Mouse (Mus musculus) heart, embryonic 13.5 days (tissue): ENCODE measurements around the gene Vps8. TPM values are rescaled to one million over a fixed set of nuclear protein-coding genes. Genes with fewer than 3 reads are reported as not detected.
A peak's percentile ranks its signal among the peaks of the same experiment; 100 is the strongest.

Experiments
- ATAC-seq: fragments of 200-750 bp; cut with Nextera tagmentation; 2 replicates; pipeline ENCODE4 v1.8.0; 2017; ENCODE audit warnings: moderate TSS enrichment; ENCODE audit not compliant: insufficient number of reproducible peaks, low FRiP score, low TSS enrichment; ENCODE audit errors: extremely low read depth
- H3K27ac ChIP-seq: fragments of 300-500 bp; sonication (generic); replicated peaks from 2 replicates; pipeline ENCODE4 v1.5.1; 2015; ENCODE audit warnings: moderate library complexity, mild to moderate bottlenecking, inconsistent platforms
- H3K27me3 ChIP-seq: fragments of 300-500 bp; sonication (generic); replicated peaks from 2 replicates; pipeline ENCODE4 v1.6.1; 2015; ENCODE audit warnings: mild to moderate bottlenecking, inconsistent platforms
- H3K36me3 ChIP-seq: fragments of 300-500 bp; sonication (generic); 2 replicates; pipeline ENCODE4 v1.6.1; 2015; ENCODE audit warnings: mild to moderate bottlenecking, inconsistent platforms
- H3K4me1 ChIP-seq: fragments of 300-500 bp; sonication (generic); 2 replicates; pipeline ENCODE4 v1.6.1; 2015; ENCODE audit warnings: inconsistent platforms
- H3K4me2 ChIP-seq: fragments of 300-500 bp; sonication (generic); 2 replicates; pipeline ENCODE4 v1.6.1; 2015; ENCODE audit warnings: inconsistent platforms, mild to moderate bottlenecking, moderate library complexity
- H3K4me3 ChIP-seq: fragments of 300-500 bp; sonication (generic); 2 replicates; pipeline ENCODE4 v1.5.1; 2015; ENCODE audit warnings: moderate library complexity, mild to moderate bottlenecking, inconsistent platforms
- H3K9ac ChIP-seq: fragments of 300-500 bp; sonication (generic); 2 replicates; pipeline ENCODE4 v1.6.1; 2015; ENCODE audit warnings: inconsistent platforms, mild to moderate bottlenecking, moderate library complexity
- H3K9me3 ChIP-seq: fragments of 300-500 bp; sonication (generic); 2 replicates; pipeline ENCODE4 v1.6.1; 2016; ENCODE audit warnings: inconsistent platforms
- WGBS: fragments of 180-500 bp; shearing (Covaris S2); methylation state at CpG from one replicate; pipeline ENCODE4 v1.1.7; 2015; ENCODE audit warnings: mixed read lengths; 5-methylcytosine and 5-hydroxymethylcytosine counted together
- polyA plus RNA-seq: library from polyadenylated mRNA; unstranded; fragments of >200 nt; fragmentation: Nextera tagmentation; extraction: Ambion mirVana; gene quantifications from 2 replicates; pipeline ENCODE4 v1.2.1, GENCODE M21; 2015

The Vps8 gene
- polyA plus RNA-seq, 1 experiment from 2014 or later = 18.9 TPM

DNA sequence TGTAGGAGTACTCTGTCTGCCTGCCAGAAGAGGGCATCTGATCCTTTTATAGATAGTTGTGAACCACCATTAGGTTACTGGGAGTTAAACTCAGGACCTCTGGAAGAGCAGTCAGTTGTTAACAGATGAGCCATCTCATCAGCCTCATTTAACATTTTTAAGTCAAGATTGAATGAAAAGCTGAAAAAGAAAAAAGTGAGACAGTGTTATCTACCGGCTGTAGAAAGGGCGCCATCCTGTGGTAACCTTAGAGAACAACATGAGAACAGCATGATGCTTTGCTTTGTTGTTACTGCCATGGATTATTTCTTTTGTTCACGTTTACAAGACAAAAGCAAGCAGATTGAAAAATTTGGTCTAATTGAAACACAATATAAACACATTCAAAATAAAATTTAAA lies 10.6 kb downstream of the Vps8 start:
- 40% methylated on average over 3 of the region's 3 CpGs for whole genome bisulfite sequencing

DNA sequence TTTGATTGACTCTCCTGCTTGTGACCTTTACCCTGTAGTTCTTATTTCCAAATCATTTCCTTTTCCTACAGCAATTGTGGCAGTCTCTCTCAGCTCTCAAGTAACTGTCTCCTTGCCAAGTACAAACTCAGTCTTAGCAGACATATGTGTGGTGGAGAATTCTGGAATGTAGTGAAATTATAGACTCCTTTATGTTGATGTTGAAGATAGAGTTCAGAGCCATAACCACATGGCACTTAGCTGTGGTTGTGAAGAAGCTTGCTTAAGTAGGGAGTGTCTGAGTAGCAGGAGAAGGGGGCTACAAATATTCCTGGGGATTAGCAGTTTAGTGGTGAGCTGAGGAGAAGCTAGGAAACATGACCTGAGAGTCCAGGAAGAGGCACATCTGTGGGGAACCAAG lies 18.1 kb downstream of the Vps8 start:
- H3K4me3 ChIP-seq = no peak overlapping the region
- H3K9ac ChIP-seq = no peak overlapping the region
- peaks cover 53% of the 10 kb centered on the region for H3K36me3 ChIP-seq
- no peaks in the 10 kb centered on the region for H3K9me3 ChIP-seq
- H3K4me1 ChIP-seq = peaks cover 13% of the 10 kb centered on the region
- no peak overlapping the region for H3K4me2 ChIP-seq
- H3K27me3 ChIP-seq = no peaks in the 10 kb centered on the region
- H3K27ac ChIP-seq = no peak overlapping the region
- no peak for ATAC-seq

More for the DNA sequence above, 10.6 kb downstream of the Vps8 start:
- Histone ChIP-seq H3K9me3 (peaks cover 4% of the 10 kb centered on the region; the same call in 1 of the 2 replicates), H3K4me1 (no peaks in the 10 kb centered on the region), H3K4me3 (no peak overlapping the region), H3K27ac (no peak overlapping the region), H3K27me3 (no peaks in the 10 kb centered on the region), H3K36me3 (peaks cover 35% of the 10 kb centered on the region), H3K4me2 (no peak overlapping the region), H3K9ac (no peak overlapping the region)
- ATAC-seq = no peak

DNA sequence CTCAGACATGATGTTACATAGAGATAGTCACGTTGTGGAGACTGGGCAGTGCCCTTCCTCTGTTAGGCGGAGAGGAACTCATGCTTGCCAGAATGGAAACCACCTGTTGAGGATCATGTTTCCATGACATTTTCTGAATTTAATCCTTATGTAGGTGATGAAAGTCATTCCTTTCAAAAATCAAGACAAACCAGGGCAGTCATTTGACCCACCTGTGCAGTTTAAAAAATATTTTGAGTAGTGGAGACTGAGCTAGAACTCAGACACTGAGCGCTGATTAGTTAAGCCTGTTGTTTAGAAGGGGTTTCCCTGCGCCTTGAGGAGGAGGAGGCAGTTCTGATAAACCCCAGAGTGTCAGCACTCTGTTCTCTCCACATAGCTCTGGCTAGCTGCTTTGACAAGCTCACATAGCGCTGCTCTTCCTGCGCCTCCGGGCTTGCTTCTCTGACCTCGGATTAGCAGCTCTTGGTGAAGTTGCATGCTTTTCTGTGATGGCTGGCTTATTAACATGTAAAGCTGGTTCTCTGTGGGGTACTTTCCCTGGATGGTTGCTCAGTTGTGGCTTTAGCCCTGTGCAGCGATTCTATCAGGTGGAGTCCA lies 22.2 kb downstream of the Vps8 start:
- no peaks in the 10 kb centered on the region for H3K9me3 ChIP-seq
- no peak overlapping the region for H3K4me3 ChIP-seq
- H3K27ac ChIP-seq = no peak overlapping the region
- H3K27me3 ChIP-seq = no peaks in the 10 kb centered on the region
- H3K9ac ChIP-seq = no peak overlapping the region
- no peak overlapping the region for H3K4me2 ChIP-seq
- H3K36me3 ChIP-seq = peaks cover 25% of the 10 kb centered on the region
- 30% methylated on average over 9 of the region's 9 CpGs for WGBS
- ATAC-seq = no peak
- peaks cover 44% of the 10 kb centered on the region for H3K4me1 ChIP-seq

DNA sequence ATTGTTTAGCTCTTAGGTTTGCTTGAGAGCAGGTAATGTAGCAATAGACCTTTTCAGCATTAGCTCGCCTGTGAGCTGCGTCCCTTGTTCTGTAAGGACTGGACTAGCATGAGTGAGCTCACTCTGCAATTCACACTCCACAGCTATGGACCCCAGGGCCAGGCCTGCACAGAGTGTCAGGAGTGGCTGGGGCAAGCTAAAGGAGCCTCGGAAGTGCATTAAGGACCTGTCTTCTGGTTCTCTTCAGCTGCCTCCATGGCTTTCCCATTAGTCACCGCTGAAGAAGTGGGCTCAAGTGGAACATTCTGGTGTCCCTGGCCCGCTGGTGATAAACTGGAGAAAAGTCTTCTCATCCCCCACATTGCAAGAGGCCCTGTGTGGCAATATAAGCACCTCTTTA lies 24.5 kb downstream of the Vps8 start:
- Histone ChIP-seq H3K9ac (no peak overlapping the region), H3K4me3 (no peak overlapping the region), H3K4me1 (peaks cover 61% of the 10 kb centered on the region), H3K9me3 (no peaks in the 10 kb centered on the region), H3K27me3 (no peaks in the 10 kb centered on the region), H3K36me3 (peaks cover 22% of the 10 kb centered on the region), H3K27ac (0 out of 2 replicates have a peak overlapping the region, but pooled peaks have one; percentile 8), H3K4me2 (peak overlapping the region; percentile 18; the same call in 1 of the 2 replicates)
- WGBS = 45% methylated on average over 5 of the region's 5 CpGs
- no peak for ATAC-seq

DNA sequence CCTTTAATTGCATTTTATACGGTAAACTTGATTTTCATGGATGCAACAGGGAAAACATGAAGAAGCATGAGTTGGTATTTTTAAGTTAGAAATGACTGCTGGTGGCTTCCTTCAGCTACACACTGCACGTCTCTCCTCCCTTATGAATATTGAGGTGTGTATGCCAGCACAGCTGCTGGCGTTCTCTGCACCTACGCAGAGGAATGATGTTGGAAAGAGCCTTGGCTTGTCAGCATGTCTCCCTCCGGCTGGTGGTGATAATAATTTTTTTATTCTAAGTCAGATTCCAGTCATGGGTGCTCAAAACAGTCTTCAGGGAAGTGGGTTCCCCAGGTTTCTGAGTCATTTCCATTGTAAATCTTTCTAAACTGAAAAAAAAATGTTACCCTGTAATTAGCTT lies 25.5 kb downstream of the Vps8 start:
- Histone ChIP-seq H3K4me3 (no peak overlapping the region), H3K27ac (no peak overlapping the region), H3K9ac (no peak overlapping the region), H3K4me1 (peaks cover 64% of the 10 kb centered on the region), H3K27me3 (no peaks in the 10 kb centered on the region; the same call in 1 of the 2 replicates), H3K36me3 (peaks cover 11% of the 10 kb centered on the region), H3K9me3 (no peaks in the 10 kb centered on the region), H3K4me2 (no peak overlapping the region)
- 74% methylated on average over 5 of the region's 5 CpGs for WGBS
- ATAC-seq = no peak

DNA sequence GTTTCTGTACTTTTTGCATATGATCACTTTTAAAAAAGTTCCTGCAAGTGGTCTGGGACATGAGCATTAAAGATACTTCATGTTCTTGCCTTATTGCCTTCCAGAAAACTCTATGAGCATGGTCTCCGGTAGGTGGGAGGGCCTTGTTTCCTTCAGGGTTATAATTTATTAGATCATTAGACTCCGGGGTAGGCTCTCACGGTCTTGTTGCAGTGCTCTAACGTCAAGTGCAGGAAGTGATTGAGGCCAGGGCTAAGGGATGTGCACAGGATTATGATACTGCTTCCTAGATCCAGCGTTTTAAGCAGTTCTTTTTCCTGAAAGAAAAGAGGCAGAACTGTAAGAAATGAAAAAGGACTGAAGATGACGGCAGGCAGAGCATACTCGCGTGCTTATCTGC lies 27.0 kb downstream of the Vps8 start:
- Histone ChIP-seq H3K36me3 (0 out of 2 replicates have a peak, but pooled peaks cover 2% of the 10 kb centered on the region), H3K9ac (peak overlapping the region; percentile 41; the same call in 1 of the 2 replicates), H3K9me3 (no peaks in the 10 kb centered on the region), H3K4me1 (peaks cover 62% of the 10 kb centered on the region), H3K27me3 (no peaks in the 10 kb centered on the region; the same call in 1 of the 2 replicates), H3K4me2 (0 out of 2 replicates have a peak overlapping the region, but pooled peaks have one; percentile 1), H3K4me3 (no peak overlapping the region), H3K27ac (no peak overlapping the region)
- ATAC-seq = no peak
- WGBS = 35% methylated on average over 8 of the region's 8 CpGs

DNA sequence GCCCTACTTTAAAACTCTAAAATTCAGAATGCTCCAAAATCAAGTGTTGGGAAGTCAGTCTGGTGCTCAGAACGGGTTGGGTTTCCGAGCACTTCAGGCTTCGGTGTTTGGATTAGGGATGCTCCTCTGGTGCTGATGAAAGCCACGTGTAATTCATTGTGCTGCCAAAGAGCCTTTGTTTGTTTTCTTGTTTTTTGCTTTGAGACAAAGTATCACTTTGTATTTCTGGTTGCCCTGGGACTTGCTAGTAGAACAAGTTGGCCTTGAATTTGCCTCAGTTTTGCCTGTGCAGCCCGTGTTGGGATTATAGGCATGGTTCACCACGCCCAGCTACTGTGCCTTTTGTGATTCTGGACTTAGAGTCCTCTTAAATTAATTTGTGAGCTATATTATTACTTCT lies 29.7 kb downstream of the Vps8 start:
- no peak for ATAC-seq
- peaks cover 26% of the 10 kb centered on the region for H3K36me3 ChIP-seq

DNA sequence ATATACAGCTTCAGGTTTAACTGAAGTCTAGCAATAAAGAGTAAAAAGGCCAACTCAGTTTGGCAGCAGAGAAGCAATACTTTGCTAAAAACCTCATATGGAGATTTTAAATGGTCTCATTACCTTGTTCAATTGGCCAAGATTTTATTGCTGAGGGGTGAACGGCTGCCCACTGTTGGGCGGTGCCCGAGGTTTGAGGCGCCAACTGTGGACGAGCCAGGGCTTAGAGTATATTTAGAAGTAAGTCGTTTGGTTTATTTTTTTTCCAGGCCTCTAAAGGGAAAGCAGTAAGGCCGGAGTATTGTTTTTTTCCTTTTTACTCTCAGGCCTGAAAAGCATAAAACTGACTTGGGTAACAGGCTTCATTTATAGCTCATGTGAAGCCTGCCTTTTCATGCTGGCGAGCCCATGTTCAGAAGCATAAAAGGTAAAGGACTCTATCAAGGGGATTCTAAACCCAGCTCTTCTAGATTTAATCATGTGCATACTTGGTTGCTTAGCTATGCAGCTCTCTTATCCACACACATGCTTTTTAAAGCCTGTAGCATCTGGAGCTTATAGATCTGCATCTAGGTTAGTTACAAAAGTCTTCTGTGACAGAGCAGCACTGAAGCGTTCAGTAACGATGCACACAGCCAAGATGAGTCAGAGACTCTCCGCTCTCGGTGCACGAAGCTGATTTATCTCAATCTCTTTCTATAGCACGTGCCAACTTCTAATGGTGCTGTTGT lies 34.9 kb downstream of the Vps8 start:
- H3K9me3 ChIP-seq = no peaks in the 10 kb centered on the region
- H3K9ac ChIP-seq = no peak overlapping the region
- H3K36me3 ChIP-seq = peaks cover 68% of the 10 kb centered on the region
- no peak overlapping the region for H3K27ac ChIP-seq
- H3K27me3 ChIP-seq = no peaks in the 10 kb centered on the region; the same call in 1 of the 2 replicates
- no peak overlapping the region for H3K4me2 ChIP-seq
- ATAC-seq = no peak
- WGBS = 76% methylated on average over 14 of the region's 14 CpGs
- no peak overlapping the region for H3K4me3 ChIP-seq
- H3K4me1 ChIP-seq = no peaks in the 10 kb centered on the region

More for the DNA sequence above, 29.7 kb downstream of the Vps8 start:
- Histone ChIP-seq H3K9ac (no peak overlapping the region), H3K27ac (no peak overlapping the region), H3K9me3 (no peaks in the 10 kb centered on the region), H3K4me1 (peaks cover 36% of the 10 kb centered on the region), H3K27me3 (no peaks in the 10 kb centered on the region; the same call in 1 of the 2 replicates), H3K4me3 (no peak overlapping the region), H3K4me2 (no peak overlapping the region)
- 90% methylated on average over 6 of the region's 6 CpGs for WGBS

DNA sequence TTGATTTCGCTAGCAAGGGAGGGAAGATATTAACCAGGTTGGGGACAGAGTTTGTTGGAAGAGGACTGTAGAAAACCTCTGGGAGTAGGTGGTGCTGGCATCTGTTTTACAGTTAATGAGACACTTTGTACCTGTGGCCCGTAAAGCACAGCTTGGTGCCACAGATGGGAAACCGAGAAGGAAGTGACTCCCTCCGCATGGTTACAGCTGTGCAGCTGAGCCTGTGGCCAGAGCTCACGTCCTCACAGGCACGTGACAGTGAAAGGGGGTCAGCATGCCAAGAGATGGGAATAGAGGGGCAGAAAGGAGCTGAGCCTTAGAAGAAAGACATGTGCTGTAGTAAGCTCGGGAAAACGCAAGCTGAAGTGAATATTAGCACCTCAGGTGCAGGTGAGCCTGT lies 43.0 kb downstream of the Vps8 start:
- ATAC-seq = no peak

DNA sequence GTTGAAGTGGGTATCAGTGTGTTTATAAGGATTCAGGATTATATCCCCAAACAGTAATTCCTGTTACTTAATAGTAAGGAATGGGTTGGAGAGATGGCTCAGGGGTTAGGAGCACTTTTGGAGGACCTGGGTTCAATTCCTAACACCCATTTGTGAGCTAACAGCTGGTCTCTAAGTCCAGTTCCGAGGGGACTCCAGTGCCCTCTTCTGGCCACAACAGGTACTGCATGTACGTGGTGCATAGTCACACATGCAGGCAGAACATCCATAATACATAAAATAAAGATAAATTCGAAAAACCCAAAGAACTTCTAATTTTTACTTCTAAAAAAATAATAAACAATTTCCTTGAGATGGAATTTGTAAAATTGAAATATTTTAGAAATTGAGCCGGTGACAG lies 47.5 kb downstream of the Vps8 start:
- Histone ChIP-seq H3K4me3 (no peak overlapping the region), H3K27ac (no peak overlapping the region), H3K9me3 (peaks cover 10% of the 10 kb centered on the region; the same call in 1 of the 2 replicates), H3K9ac (no peak overlapping the region), H3K27me3 (no peaks in the 10 kb centered on the region), H3K4me2 (no peak overlapping the region), H3K4me1 (peaks cover 4% of the 10 kb centered on the region; the same call in 1 of the 2 replicates), H3K36me3 (peaks cover 70% of the 10 kb centered on the region)
- WGBS = 81% methylated on average over 4 of the region's 4 CpGs
- ATAC-seq = no peak

More for the DNA sequence above, 43.0 kb downstream of the Vps8 start:
- Histone ChIP-seq H3K27ac (no peak overlapping the region), H3K9ac (no peak overlapping the region), H3K4me3 (no peak overlapping the region), H3K4me2 (no peak overlapping the region), H3K36me3 (peaks cover 67% of the 10 kb centered on the region), H3K27me3 (no peaks in the 10 kb centered on the region), H3K9me3 (peaks cover 6% of the 10 kb centered on the region; the same call in 1 of the 2 replicates), H3K4me1 (no peaks in the 10 kb centered on the region)
- WGBS = 73% methylated on average over 8 of the region's 8 CpGs

DNA sequence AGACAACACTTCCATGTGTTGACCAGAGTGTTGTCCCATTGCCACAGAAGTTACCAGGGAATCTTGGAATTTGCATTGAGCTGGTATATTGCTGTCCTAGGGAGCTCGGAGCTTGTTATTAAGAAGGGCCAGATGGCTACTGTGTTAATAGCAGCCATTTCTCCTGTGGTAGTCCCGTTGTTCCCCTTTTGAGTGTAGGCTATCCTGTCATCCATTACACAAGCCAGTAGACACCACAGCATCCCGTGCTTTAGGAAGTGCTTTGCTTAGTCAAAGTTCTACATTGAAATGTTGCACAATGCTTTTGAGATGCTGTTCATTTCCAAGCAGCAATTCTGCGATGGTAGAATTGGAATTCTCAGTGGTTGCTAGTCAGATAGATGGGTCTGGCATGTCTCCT lies 54.2 kb downstream of the Vps8 start:
- no peak overlapping the region for H3K4me2 ChIP-seq
- no peaks in the 10 kb centered on the region for H3K27me3 ChIP-seq
- WGBS = 84% methylated on average over 4 of the region's 4 CpGs
- peaks cover 88% of the 10 kb centered on the region for H3K36me3 ChIP-seq
- no peak for ATAC-seq
- H3K27ac ChIP-seq = no peak overlapping the region
- peaks cover 4% of the 10 kb centered on the region; the same call in 1 of the 2 replicates for H3K4me1 ChIP-seq
- 0 out of 2 replicates have a peak, but pooled peaks cover 3% of the 10 kb centered on the region for H3K9me3 ChIP-seq
- H3K9ac ChIP-seq = no peak overlapping the region
- no peak overlapping the region for H3K4me3 ChIP-seq
